Mouse (Mus musculus): ENCODE data around the gene Map1b. TPM values are rescaled to one million over a fixed set of nuclear protein-coding genes. Genes with fewer than 3 reads are reported as not detected.

Gene Map1b
- total RNA-seq (2014; rRNA removed) (690 and 787 TPM in 2 replicates), polyA plus RNA-seq (2015; fragmentation: Nextera tagmentation; extraction: Ambion mirVana) (1,844 and 1,981 TPM in 2 replicates)

DNA sequence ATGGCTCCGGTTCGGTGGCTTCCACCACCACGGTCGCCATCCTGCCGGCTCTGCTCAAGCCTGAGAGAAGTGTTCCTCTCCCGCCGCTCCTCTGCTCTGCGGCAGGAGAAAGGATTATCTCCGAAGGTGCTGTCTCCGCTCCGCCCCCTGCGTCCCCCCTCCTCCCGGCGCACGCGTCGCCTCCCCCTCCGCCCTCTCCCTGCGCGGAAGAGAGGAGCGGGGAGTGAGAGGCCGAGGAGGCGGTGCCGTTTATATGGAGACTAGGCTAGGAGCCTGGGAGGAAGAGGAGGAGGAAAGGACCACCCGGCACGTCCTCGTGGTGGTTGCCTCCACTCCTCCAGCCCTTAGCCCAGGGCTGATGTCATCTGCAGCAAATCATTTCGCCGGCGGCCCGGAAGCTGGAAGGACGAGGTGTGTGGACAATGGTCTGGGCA, at the start of gene Map1b:
Map1b (minus strand) TSS at position 93 of the 434 bp plus-strand sequence.
- 0% methylated on average over 16 of the region's 32 CpGs for WGBS
- peak; percentile 89 for ATAC-seq

GRCm38 (mm10) chr13:99564346-99564745, 48.0 kb upstream of the Map1b start:
- Histone ChIP-seq H3K4me3 (ENCODE audit: low read length) (no peak overlapping the region), H3K4me2 (ENCODE audit: low read depth, low read length) (no peak overlapping the region), H3K27me3 (ENCODE audit: insufficient read depth, low read length) (no peaks in the 10 kb centered on the region), H3K27ac (no peak overlapping the region), H3K9ac (replicated peaks; ENCODE audit: low read length) (no peak overlapping the region), H3K36me3 (ENCODE audit: insufficient read depth, low read length) (no peaks in the 10 kb centered on the region), H3K9me3 (ENCODE audit: low read length) (no peaks in the 10 kb centered on the region), H3K4me1 (ENCODE audit: insufficient read depth, low read length) (peaks cover 11% of the 10 kb centered on the region)
- 49% methylated on average over 3 of the region's 3 CpGs for WGBS
- ATAC-seq = no peak
- no peak for DNase-seq (ENCODE audit: low spot score)
- TF ChIP-seq CTCF (IDR thresholded peaks at IDR 0.05; ENCODE audit: low read depth) = no peak

More for the DNA sequence above, at the start of gene Map1b:
- Histone ChIP-seq H3K9ac (replicated peaks; ENCODE audit: low read length) (peak within 1 kb of the TSS; percentile 90), H3K27ac (peak within 1 kb of the TSS; percentile 97), H3K4me1 (ENCODE audit: insufficient read depth, low read length) (no peaks in the 10 kb centered on the region), H3K36me3 (ENCODE audit: insufficient read depth, low read length) (no peaks in the 10 kb centered on the region), H3K4me3 (ENCODE audit: low read length) (peak within 1 kb of the TSS; percentile 67), H3K4me2 (ENCODE audit: low read depth, low read length) (peak within 1 kb of the TSS; percentile 78), H3K9me3 (ENCODE audit: low read length) (no peaks in the 10 kb centered on the region), H3K27me3 (ENCODE audit: insufficient read depth, low read length) (no peaks in the 10 kb centered on the region)
- DNase-seq (ENCODE audit: low spot score) = peak; percentile 93
- no peak; the same call in 1 of the 2 replicates for TF ChIP-seq CTCF (IDR thresholded peaks at IDR 0.05; ENCODE audit: low read depth)

DNA sequence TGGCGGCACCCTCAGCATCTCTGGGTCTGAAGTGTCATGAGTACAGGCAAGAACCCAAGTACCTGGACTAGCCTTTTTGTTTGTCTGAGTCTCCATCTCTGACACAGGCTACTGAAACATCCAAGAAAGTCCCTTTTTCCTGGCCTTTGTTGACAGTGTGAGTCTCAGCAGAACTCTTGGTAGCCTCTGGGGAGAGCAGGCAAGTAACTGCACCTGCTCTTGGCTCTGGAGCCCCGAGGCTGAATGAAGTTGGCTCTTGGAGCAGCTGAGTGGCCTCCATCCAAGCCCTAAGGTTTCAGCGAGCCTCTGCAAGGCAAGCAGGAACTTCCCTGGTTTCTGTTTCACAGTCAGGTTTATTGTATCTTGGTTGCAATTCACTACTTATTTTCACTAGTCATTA, 46.7 kb upstream of the Map1b start:
- no peak for ATAC-seq
- Histone ChIP-seq H3K4me2 (ENCODE audit: low read depth, low read length) (no peak overlapping the region), H3K27ac (no peak overlapping the region), H3K4me3 (ENCODE audit: low read length) (no peak overlapping the region), H3K27me3 (ENCODE audit: insufficient read depth, low read length) (no peaks in the 10 kb centered on the region), H3K36me3 (ENCODE audit: insufficient read depth, low read length) (no peaks in the 10 kb centered on the region), H3K9ac (replicated peaks; ENCODE audit: low read length) (no peak overlapping the region), H3K9me3 (ENCODE audit: low read length) (no peaks in the 10 kb centered on the region), H3K4me1 (ENCODE audit: insufficient read depth, low read length) (peaks cover 11% of the 10 kb centered on the region)
- no peak for TF ChIP-seq CTCF (IDR thresholded peaks at IDR 0.05; ENCODE audit: low read depth)
- WGBS = 42% methylated on average over 3 of the region's 3 CpGs
- DNase-seq (ENCODE audit: low spot score) = peak; percentile 58

GRCm38 (mm10) chr13:99561843-99562550, 45.7 kb upstream of the Map1b start:
- Histone ChIP-seq H3K27ac (no peak overlapping the region), H3K9me3 (ENCODE audit: low read length) (no peaks in the 10 kb centered on the region)

GRCm38 (mm10) chr13:99560674-99561639, 44.6 kb upstream of the Map1b start:
- Histone ChIP-seq H3K4me1 (ENCODE audit: insufficient read depth, low read length) (peaks cover 11% of the 10 kb centered on the region), H3K27ac (no peak overlapping the region; the same call in 1 of the 2 replicates), H3K4me3 (ENCODE audit: low read length) (no peak overlapping the region), H3K4me2 (ENCODE audit: low read depth, low read length) (no peak overlapping the region), H3K27me3 (ENCODE audit: insufficient read depth, low read length) (no peaks in the 10 kb centered on the region), H3K9me3 (ENCODE audit: low read length) (no peaks in the 10 kb centered on the region), H3K36me3 (ENCODE audit: insufficient read depth, low read length) (no peaks in the 10 kb centered on the region), H3K9ac (replicated peaks; ENCODE audit: low read length) (no peak overlapping the region)
- WGBS = 43% methylated on average over 13 of the region's 13 CpGs
- ATAC-seq = 0 out of 2 replicates have a peak, but pooled peaks have one; percentile 27
- peak; percentile 49 for DNase-seq (ENCODE audit: low spot score)
- no peak for TF ChIP-seq CTCF (IDR thresholded peaks at IDR 0.05; ENCODE audit: low read depth)

More at GRCm38 (mm10) chr13:99561843-99562550, 45.7 kb upstream of the Map1b start:
- Histone ChIP-seq H3K4me1 (ENCODE audit: insufficient read depth, low read length) (peaks cover 11% of the 10 kb centered on the region), H3K27me3 (ENCODE audit: insufficient read depth, low read length) (no peaks in the 10 kb centered on the region), H3K4me2 (ENCODE audit: low read depth, low read length) (no peak overlapping the region), H3K36me3 (ENCODE audit: insufficient read depth, low read length) (no peaks in the 10 kb centered on the region), H3K9ac (replicated peaks; ENCODE audit: low read length) (no peak overlapping the region), H3K4me3 (ENCODE audit: low read length) (no peak overlapping the region)
- no peak for ATAC-seq
- TF ChIP-seq CTCF (IDR thresholded peaks at IDR 0.05; ENCODE audit: low read depth) = no peak
- 40% methylated on average over 10 of the region's 10 CpGs for WGBS
- DNase-seq (ENCODE audit: low spot score) = peak; percentile 46

DNA sequence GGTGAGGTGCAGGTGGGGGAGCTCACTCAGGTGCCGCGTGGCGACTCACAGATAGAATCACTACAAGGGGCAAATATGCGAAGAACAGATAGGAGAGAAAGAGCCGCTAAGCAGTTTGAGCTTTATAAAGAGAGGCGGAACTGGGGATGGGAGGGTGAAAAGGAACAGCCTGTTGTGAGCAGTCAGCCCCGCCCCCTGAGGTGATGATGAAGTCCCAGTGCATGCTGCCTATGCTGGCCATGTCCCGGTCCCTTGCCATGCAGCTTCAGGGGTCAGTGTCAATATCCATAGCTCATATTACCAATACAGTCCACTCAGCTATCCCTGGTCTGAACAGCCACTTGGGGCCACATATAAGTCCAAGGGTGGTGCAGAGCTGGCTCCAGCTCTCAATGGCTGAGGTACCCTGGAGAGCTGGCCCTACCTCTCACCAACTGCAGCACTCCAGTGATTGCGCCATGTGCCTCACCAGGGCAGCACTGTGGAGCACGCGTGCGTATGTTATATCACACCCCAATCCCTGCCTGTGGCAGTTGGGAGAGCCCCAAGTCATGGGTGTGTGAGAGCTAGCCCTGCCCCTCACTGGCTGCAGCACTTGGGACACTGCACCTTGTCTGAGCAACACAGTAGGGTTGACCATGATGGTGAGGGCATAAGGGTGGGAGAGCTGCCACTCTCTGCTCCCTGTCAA, 42.0 kb upstream of the Map1b start:
- Histone ChIP-seq H3K36me3 (ENCODE audit: insufficient read depth, low read length) (no peaks in the 10 kb centered on the region), H3K4me1 (ENCODE audit: insufficient read depth, low read length) (peaks cover 11% of the 10 kb centered on the region), H3K4me2 (ENCODE audit: low read depth, low read length) (no peak overlapping the region), H3K9me3 (ENCODE audit: low read length) (no peaks in the 10 kb centered on the region), H3K9ac (replicated peaks; ENCODE audit: low read length) (no peak overlapping the region), H3K27me3 (ENCODE audit: insufficient read depth, low read length) (no peaks in the 10 kb centered on the region), H3K27ac (no peak overlapping the region), H3K4me3 (ENCODE audit: low read length) (no peak overlapping the region)
- 79% methylated on average over 12 of the region's 12 CpGs for WGBS
- no peak for TF ChIP-seq CTCF (IDR thresholded peaks at IDR 0.05; ENCODE audit: low read depth)
- ATAC-seq = no peak
- DNase-seq (ENCODE audit: low spot score) = no peak
